Mouse (Mus musculus) midbrain, postnatal 0 days (tissue): ENCODE measurements around the gene Il34. TPM values are rescaled to one million over a fixed set of nuclear protein-coding genes. Genes with fewer than 3 reads are reported as not detected.
A peak's percentile ranks its signal among the peaks of the same experiment; 100 is the strongest.

Source experiments
- ATAC-seq: fragments of 200-750 bp; cut with Nextera tagmentation; 2 replicates; pipeline ENCODE4 v1.8.0; 2017; ENCODE audit warnings: moderate number of reproducible peaks, mild to moderate bottlenecking, moderate TSS enrichment, moderate library complexity; ENCODE audit not compliant: low FRiP score
- DNase-seq: peaks from one replicate; pipeline ENCODE4 v3.0.0-alpha.2; 2015; ENCODE audit warnings: low spot score
- H3K27ac ChIP-seq: fragments of 300-500 bp; sonication (generic); 2 replicates; pipeline ENCODE4 v1.5.1; 2014; ENCODE audit warnings: low read depth, mild to moderate bottlenecking, low read length, mixed read lengths
- H3K27me3 ChIP-seq: fragments of 300-500 bp; sonication (generic); 2 replicates; pipeline ENCODE4 v1.6.1; 2014; ENCODE audit warnings: low read length, control low read depth, mixed read lengths; ENCODE audit not compliant: insufficient read depth
- H3K36me3 ChIP-seq: fragments of 300-500 bp; sonication (generic); 2 replicates; pipeline ENCODE4 v1.6.1; 2014; ENCODE audit warnings: low read length, control low read depth, mixed read lengths; ENCODE audit not compliant: insufficient read depth
- H3K4me1 ChIP-seq: fragments of 300-500 bp; sonication (generic); 2 replicates; pipeline ENCODE4 v1.6.1; 2014; ENCODE audit warnings: mild to moderate bottlenecking, control low read depth, antibody characterized with exemption, low read length, mixed read lengths; ENCODE audit not compliant: insufficient read depth
- H3K4me2 ChIP-seq: fragments of 300-500 bp; sonication (generic); 2 replicates; pipeline ENCODE4 v1.6.1; 2014; ENCODE audit warnings: low read depth, mild to moderate bottlenecking, low read length, mixed read lengths; ENCODE audit not compliant: poor library complexity, severe bottlenecking
- H3K4me3 ChIP-seq: fragments of 300-500 bp; sonication (generic); 2 replicates; pipeline ENCODE4 v1.5.1; 2014; ENCODE audit warnings: low read depth, mild to moderate bottlenecking, low read length, moderate library complexity
- H3K9ac ChIP-seq: fragments of 300-500 bp; sonication (generic); replicated peaks from 2 replicates; pipeline ENCODE4 v1.6.1; 2014; ENCODE audit warnings: mild to moderate bottlenecking, low read length, moderate library complexity, mixed read lengths; ENCODE audit not compliant: poor library complexity, severe bottlenecking
- H3K9me3 ChIP-seq: fragments of 300-500 bp; sonication (generic); 2 replicates; pipeline ENCODE4 v1.6.1; 2016; ENCODE audit warnings: low read length, control low read depth
- CTCF ChIP-seq: IDR thresholded peaks from 2 replicates; pipeline ENCODE4 v1.5.1; 2016; ENCODE audit warnings: antibody characterized with exemption, mild to moderate bottlenecking
- WGBS: fragments of 180-500 bp; shearing (Covaris S2); extraction: QIAGEN DNeasy Blood & Tissue Kit; methylation state at CpG from one replicate; pipeline ENCODE4 v1.1.7; 2014; 5-methylcytosine and 5-hydroxymethylcytosine counted together
- polyA plus RNA-seq: library from polyadenylated mRNA; unstranded; fragments of >200 nt; fragmentation: Nextera tagmentation; extraction: Ambion mirVana; gene quantifications from 2 replicates; pipeline ENCODE4 v1.2.1, GENCODE M21; 2015
- total RNA-seq: library from RNA; depleted of rRNA; stranded (reverse); fragments of >200 nt; gene quantifications from 2 replicates; pipeline ENCODE4 v1.2.3, GENCODE M21; 2014

The Il34 gene
- total and polyA plus RNA-seq, 2 experiments from 2014 or later: 5.8 to 9.1 TPM

DNA sequence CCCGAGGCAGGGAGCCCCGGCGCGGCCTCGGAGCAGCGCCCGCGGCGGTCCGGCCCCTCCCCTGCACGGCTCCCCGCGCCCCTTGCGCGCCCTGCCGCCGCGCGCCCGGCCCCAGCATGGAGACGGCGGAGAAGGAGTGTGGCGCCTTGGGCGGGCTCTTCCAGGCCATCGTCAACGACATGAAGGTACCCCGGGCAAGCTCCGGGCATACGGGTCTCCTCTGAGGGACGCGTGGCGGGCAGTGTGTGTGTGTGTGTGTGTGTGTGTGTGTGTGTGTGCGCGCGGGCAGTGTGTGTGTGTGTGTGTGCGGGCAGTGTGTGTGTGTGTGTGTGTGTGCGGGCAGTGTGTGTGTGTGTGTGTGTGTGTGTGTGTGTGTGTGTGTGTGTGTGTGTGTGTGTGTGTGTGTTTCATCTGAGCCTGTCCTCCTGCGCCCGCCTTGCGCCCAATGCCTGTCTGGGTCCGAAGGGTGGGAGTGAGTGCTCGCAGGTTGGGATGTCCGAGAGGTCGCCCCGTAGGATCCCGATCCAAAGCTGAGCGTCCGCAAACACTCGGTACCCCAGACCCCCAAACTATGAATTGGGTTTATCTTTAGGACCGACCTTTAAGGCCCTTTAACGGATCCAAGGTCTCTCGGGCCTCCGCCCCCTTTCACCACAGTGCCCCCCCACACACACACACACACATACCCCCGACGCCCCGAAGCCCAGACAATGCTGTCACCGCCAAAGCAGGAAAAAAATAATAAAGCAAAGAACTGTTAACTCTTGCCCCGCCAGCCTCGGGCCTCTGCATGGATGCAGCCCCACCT lies 83.9 kb downstream of the Il34 start:
- under 1% methylated on average over 35 of the region's 59 CpGs for WGBS
- Histone ChIP-seq H3K27me3 (no peaks in the 10 kb centered on the region), H3K9me3 (no peaks in the 10 kb centered on the region), H3K36me3 (peaks cover 8% of the 10 kb centered on the region; the same call in 1 of the 2 replicates), H3K27ac (peak overlapping the region; percentile 95), H3K4me3 (peak overlapping the region; percentile 85), H3K9ac (peak overlapping the region; percentile 99), H3K4me1 (peaks cover 51% of the 10 kb centered on the region), H3K4me2 (peak overlapping the region; percentile 88)
- ATAC-seq (peak; percentile 42), DNase-seq (peak; percentile 60)
- TF ChIP-seq CTCF: no peak

DNA sequence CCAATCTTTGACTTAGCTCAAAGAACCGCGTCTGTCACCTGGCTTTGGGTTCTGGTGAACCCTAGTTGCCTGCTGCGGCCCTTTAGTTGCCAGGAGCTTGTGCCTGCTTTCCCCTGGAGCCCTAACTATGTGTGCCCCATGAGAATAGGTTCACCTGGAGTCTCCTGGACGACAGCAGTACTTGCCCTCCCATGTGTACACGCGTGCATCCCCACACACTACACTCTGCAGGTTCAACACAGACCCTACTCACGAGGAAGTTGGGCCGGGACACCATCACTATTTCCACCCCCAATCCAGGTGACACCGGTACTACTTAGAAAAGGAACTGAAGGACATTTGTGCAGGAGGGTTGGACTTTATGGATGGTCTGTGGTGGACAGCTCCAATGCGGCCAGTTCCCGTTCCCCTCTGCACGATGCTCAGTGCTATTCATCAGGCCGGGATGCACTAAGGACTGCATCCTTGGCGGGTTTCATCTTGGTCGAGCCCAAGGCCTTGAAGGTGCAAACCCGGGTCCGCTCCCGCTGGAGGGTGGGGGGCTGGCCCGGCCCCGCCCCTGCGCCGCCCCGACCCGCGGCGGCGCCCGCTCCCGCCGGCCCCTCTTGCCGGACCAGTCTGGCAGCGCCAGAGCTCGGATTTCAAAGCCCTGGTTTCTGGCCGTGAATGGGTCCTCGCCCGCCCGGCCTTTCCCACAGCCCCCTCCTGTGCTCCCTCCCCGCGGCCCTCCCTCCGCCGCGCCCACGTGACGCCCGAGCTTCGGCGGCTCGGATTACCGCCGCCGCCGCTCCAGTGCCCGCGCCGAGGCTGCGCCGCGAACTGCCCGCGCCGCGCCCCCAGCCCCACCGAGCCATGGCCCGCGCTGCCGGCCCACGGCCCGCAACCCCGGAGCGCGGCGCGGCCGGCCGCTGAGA lies 84.8 kb downstream of the Il34 start, which contains the start of gene Mtss1l:
Gene Mtss1l (plus strand): TSS at position 792 of the 914 bp plus-strand sequence.
- DNase-seq: peak; percentile 91
- 4% methylated on average over 46 of the region's 75 CpGs for WGBS
- H3K27me3 ChIP-seq: no peaks in the 10 kb centered on the region
- peak within 1 kb of the TSS; percentile 99 for H3K9ac ChIP-seq
- H3K9me3 ChIP-seq: no peaks in the 10 kb centered on the region
- peak within 1 kb of the TSS; percentile 85 for H3K4me3 ChIP-seq
- peak within 1 kb of the TSS; percentile 88 for H3K4me2 ChIP-seq
- no peak for TF ChIP-seq CTCF
- H3K36me3 ChIP-seq: peaks cover 8% of the 10 kb centered on the region; the same call in 1 of the 2 replicates
- peaks cover 60% of the 10 kb centered on the region for H3K4me1 ChIP-seq
- peak; percentile 75 for ATAC-seq
- peak within 1 kb of the TSS; percentile 95 for H3K27ac ChIP-seq

DNA sequence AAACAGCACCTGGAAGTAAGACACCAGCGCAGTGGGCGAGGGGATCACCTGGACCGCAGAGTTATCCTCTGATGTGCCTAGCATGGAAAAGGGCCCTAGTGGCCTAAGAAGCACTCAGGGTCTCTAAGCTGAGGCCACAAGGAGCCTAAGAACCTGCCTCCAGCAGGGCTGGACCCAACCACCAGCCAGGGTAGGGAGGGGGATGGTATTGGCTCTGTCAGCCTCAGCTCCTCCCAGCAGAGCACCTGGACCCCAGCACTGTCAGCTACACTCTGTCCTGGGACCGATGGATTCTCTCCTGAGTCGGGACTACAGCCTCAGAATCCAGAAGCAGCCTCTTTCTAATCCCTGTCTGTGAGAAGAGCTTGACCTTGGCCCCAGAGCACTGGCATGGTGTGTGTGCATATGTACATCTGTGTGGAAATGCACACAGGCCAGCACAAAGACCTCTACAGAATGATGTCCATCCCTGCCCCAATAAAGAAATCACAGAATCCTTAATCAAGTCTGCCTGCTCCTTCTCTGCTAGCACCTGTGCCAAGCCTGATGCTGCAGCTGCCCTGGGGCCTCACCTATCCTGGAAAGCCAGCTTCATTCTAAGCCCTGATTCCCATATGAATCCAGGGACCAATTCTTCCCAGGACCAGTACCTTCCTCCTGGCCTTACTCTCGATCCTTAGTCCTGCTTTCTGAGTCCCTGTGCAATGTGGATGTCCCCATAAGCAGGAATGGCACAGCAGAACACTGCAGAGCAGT lies 85.6 kb downstream of the Il34 start:
- 0 out of 2 replicates have a peak, but pooled peaks have one; percentile 5 for TF ChIP-seq CTCF
- H3K36me3 ChIP-seq: peaks cover 7% of the 10 kb centered on the region; the same call in 1 of the 2 replicates
- peaks cover 65% of the 10 kb centered on the region for H3K4me1 ChIP-seq
- no peaks in the 10 kb centered on the region for H3K9me3 ChIP-seq
- peak overlapping the region; percentile 99 for H3K9ac ChIP-seq
- H3K27me3 ChIP-seq: no peaks in the 10 kb centered on the region
- no peak for DNase-seq
- no peak for ATAC-seq
- peak overlapping the region; percentile 95 for H3K27ac ChIP-seq
- peak overlapping the region; percentile 85; the same call in 1 of the 2 replicates for H3K4me3 ChIP-seq
- 51% methylated on average over 6 of the region's 6 CpGs for WGBS
- peak overlapping the region; percentile 88 for H3K4me2 ChIP-seq

DNA sequence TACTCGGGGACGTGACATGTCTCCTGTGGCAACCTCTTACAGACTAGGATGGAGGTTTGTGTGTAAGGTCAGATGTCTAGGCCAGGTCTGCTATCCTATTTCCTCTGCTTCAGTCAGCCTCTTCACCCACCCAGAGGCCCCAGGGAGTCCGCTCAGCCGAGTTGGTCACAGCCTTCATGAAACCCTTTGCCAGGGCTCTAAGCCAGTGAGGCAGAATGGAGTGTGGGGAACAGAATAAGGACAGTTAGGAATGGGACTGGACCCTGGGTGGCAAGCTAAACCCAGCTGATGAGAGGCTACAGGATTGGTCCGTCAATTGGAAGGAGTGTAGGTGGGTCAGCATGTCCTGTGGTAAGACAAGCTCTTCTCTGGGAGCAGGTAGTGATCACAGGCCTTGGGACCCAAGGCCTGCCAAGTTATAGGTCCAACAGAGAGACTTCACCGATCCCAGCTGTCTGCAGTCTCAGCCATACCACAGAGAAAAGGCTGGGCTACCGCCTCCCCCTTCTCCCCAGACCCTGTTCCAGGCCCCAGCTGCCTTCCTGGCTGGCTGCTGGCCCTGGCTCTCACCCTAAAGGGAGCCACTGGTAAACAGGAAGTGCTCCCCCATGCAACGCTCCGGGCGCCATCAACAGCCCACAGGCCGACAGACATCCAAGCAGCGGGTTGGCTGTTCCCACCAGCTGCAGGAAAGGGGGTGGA lies 86.6 kb downstream of the Il34 start:
- Histone ChIP-seq H3K27ac (peak overlapping the region; percentile 95), H3K9me3 (no peaks in the 10 kb centered on the region), H3K4me1 (peaks cover 62% of the 10 kb centered on the region), H3K9ac (0 out of 2 replicates have a peak overlapping the region, but pooled peaks have one; percentile 99), H3K4me2 (no peak overlapping the region), H3K36me3 (no peaks in the 10 kb centered on the region; the same call in 1 of the 2 replicates), H3K4me3 (no peak overlapping the region), H3K27me3 (no peaks in the 10 kb centered on the region)
- peak; percentile 77 for DNase-seq
- no peak for TF ChIP-seq CTCF
- no peak for ATAC-seq
- WGBS: 39% methylated on average over 11 of the region's 12 CpGs
